Mouse (Mus musculus): ENCODE measurements around the gene Mrto4.
"Not testable (repeated sequence)": the region's sequence is repeated elsewhere in the genome, so short reads cannot be mapped to it uniquely, and the experiment has no call there.

Gene Mrto4

GRCm38 (mm10) chr4:139351931-139352711, at the start of gene Mrto4, which contains the start of the genes Emc1 and Ubr4:
Mrto4 (minus strand) TSS chr4:139352576.
Emc1 (plus strand) TSS chr4:139352587.
Ubr4 (plus strand) TSS chr4:139352609.
- peak; percentile 91 for DNase-seq

- no peak for DNase-seq
Measured at GRCm38 (mm10) chr4:139400487-139400886, 48.1 kb upstream of the Mrto4 start.

- no peak for DNase-seq
Measured at GRCm38 (mm10) chr4:139395431-139395830, 43.1 kb upstream of the Mrto4 start.

- DNase-seq = no peak
Measured at GRCm38 (mm10) chr4:139389557-139389956, 37.2 kb upstream of the Mrto4 start.

GRCm38 (mm10) chr4:139386869-139387319, 34.5 kb upstream of the Mrto4 start:
- DNase-seq = peak; percentile 6

- not testable (repeated sequence) for DNase-seq
Measured at GRCm38 (mm10) chr4:139385841-139386240, 33.5 kb upstream of the Mrto4 start.

GRCm38 (mm10) chr4:139382231-139382630, 29.9 kb upstream of the Mrto4 start:
- no peak for DNase-seq

- no peak for DNase-seq
Measured at GRCm38 (mm10) chr4:139381452-139381845, 29.1 kb upstream of the Mrto4 start.

- DNase-seq = no peak
Measured at GRCm38 (mm10) chr4:139380775-139381451, 28.5 kb upstream of the Mrto4 start.

GRCm38 (mm10) chr4:139380207-139380748, 27.9 kb upstream of the Mrto4 start:
- DNase-seq = peak; percentile 100

- no peak for DNase-seq
Measured at GRCm38 (mm10) chr4:139379719-139380118, 27.3 kb upstream of the Mrto4 start.

- DNase-seq = no peak
Measured at GRCm38 (mm10) chr4:139373531-139373930, 21.2 kb upstream of the Mrto4 start.

GRCm38 (mm10) chr4:139373130-139373529, 20.8 kb upstream of the Mrto4 start:
- peak; percentile 24 for DNase-seq

- DNase-seq = no peak
Measured at GRCm38 (mm10) chr4:139368038-139368437, 15.7 kb upstream of the Mrto4 start.

GRCm38 (mm10) chr4:139367336-139367735, 15.0 kb upstream of the Mrto4 start:
- DNase-seq = no peak

GRCm38 (mm10) chr4:139360761-139361548, 8.6 kb upstream of the Mrto4 start:
- DNase-seq = no peak

- DNase-seq = no peak
Measured at GRCm38 (mm10) chr4:139357211-139357610, 4.8 kb upstream of the Mrto4 start.

GRCm38 (mm10) chr4:139352832-139353231, 456 bp upstream of the Mrto4 start:
- no peak for DNase-seq

- DNase-seq = no peak
Measured at GRCm38 (mm10) chr4:139345416-139346019, 6.9 kb downstream of the Mrto4 start.

GRCm38 (mm10) chr4:139343718-139344117, 8.7 kb downstream of the Mrto4 start:
- peak; percentile 63 for DNase-seq

- peak; percentile 40 for DNase-seq
Measured at GRCm38 (mm10) chr4:139341556-139342233, 10.7 kb downstream of the Mrto4 start.

- DNase-seq = no peak
Measured at GRCm38 (mm10) chr4:139340835-139341234, 11.5 kb downstream of the Mrto4 start.
